Mouse (Mus musculus): ENCODE measurements at regions not wholly inside any gene's neighbourhood (a gene's known extent, or its start where the extent isn't known, plus 50 kb on each side); places are given as distances from the start of the nearest gene placed in this dataset.

DNA sequence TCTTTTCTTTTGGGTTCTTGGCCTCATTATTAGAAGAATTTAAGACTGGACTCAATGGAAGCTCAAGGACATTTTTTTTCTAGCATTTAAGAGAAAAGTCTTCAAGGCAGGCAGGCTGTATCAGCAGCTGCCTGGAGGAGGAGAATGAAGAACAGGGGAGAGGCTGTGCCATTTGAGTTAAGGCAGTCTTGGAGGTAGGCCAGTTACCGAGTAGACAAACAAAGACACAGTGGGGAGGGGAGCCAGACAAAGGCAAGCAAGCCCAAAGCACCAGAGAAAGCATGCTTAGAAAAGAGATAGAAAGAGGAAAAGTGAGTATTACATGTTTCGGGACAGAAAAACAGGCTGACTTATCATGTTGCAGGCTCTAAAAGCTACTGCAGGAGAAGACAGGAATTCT, 392.0 kb downstream of the Igsf11 start:
- DNase-seq (ENCODE audit: low spot score in 2 of 2): no peak

DNA sequence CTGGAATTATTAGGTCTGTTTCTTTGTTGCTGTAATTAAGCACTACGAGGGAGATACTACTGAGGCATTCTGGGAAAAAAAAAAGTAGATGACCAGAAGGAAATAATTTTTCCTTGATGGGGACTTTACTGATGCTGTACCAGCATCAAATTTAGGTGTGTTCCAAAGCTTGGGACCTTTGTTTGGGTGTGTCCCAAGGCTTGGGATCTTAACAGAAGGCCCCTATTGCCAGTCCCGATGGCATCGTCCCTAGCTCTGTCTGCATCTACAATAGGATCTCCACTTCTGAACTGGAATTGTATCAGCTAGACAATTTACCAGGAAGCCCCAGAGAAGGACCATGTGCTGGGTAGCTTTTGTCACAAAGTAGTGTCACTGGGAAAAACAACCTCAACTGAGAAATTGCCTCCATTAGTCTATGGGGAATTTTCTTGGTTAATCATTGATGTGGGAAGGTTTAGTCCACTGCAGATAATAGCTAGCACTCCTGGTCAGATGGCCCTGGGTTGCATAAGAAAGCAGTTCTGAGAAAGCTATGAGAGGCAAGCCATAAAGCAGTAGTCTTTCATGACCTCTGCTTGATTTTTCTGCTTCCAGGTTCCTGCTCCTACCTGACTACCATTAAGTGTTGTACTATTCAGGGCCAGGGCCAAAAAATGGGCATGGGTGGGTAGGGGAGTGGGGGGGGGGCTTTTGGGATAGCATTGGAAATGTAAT, 392.7 kb downstream of the Igsf11 start:
- no peak for DNase-seq (ENCODE audit: low spot score in 2 of 2)

DNA sequence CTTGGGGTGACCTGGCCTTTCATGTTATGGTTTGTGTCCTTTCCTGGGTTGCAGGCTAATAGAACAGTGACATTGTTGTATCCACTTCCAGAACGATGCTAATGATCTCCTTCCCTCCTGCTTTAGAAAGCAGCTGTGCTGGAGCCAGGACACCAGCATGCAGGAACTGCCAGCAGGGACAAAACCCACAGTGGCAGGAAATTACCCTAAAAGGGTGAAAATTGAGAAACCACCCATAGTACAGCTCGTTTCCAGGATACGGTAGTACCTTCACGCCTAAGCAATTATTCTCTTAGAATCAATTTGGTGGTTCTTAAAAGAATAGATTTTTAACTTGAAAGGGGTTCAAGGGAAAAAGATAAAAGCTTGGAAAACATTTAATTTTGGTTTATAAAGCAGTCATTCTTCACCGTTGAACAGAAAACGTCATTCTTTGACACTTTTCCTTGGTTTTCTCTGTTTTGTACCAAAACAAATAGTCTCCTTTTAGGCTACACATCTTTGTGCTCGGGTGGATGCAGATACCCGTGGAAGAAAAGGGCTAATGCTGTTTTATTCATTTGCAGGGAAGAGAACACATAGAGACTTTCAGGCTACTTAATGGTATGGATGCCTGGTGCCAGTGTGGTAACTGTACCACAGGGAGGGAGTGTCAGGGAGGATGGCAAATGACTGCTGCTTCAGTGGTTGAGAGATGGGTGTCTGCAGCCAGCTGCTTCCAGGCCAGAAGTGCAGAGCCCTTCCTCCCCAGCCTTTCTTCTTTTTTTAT, 394.5 kb downstream of the Igsf11 start:
- DNase-seq (ENCODE audit: low spot score in 2 of 2): no peak

DNA sequence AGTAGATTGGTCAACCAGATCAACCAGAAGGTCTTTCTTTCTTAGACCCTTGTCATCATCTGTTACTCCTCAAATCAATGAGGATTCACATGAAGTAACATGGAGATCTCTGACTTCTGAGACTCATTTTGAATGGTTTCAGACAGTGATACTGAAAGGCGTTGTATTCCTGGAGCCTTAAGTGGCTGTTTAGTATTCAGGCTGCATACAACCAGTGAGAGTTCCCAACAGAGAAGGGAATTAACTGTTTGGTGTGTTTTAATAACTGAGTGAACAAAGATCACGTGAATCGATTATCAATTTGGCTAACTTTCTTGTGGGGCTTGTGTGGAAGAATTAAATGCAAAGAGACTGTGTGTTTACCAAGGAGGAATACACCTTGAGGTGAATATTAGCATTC, 406.4 kb downstream of the Igsf11 start:
- DNase-seq (ENCODE audit: low spot score in 2 of 2): no peak

DNA sequence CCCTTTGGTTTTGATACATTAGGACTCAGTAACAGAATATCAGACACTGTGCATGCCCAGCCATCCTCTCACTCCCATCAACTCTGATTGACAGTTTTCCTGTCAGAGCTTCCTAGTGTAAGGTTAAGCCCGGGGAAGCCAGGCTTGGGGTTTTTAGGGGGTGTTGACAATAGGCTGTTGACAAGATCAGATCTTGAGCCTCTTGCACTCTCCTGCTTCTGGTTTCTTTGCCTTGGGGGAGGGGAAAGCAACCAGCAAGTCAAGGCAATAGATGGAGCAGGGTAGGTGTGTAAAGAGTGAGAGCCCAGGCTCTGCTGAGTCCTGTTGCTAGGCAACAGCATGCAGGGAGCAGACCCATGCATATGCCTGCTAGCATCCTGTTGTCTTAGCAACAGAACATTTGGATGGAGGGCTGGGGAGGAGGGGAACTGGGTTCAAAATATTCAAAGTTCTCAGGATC, 410.5 kb downstream of the Igsf11 start:
- DNase-seq (ENCODE audit: low spot score in 2 of 2): no peak

DNA sequence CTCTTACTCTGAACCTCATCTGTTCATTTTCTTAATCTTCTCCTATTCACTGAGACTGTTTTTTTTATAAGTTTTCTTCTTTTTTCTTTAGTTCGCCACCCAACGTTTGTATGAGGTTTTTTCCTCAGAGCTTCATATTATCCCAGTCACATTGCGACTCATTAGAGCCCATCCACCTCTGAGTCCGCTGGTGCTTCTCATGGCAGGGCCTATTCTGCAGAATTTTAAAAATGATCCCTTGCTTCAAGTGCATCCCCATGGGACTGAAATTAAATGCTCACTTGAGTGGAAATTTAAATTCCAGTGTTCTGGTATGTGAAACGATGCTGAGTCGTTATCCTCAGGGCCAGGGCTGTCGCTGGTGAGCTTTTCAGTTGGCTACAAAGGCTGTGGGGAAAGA, 410.9 kb downstream of the Igsf11 start:
- no peak for DNase-seq (ENCODE audit: low spot score in 2 of 2)

DNA sequence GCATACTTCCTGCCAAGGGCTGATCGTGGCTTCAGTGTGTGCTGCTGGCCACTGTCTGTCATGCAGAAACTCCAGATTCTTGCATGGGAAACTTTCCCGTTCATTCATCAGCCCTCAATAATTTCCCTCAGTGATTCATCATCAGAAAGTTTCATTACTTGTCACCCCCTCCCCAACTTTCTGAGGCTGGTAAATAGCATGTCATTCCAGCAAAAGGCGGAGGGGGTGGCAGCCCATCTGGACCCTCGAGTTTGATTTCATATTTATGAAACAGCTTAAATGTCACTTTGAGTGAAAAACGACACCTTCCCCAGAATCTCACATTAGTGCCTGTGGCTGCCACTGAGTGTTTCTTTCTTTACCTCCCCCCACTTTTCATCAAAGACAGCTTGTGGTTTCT, 415.5 kb downstream of the Igsf11 start:
- DNase-seq (ENCODE audit: low spot score in 2 of 2): no peak

DNA sequence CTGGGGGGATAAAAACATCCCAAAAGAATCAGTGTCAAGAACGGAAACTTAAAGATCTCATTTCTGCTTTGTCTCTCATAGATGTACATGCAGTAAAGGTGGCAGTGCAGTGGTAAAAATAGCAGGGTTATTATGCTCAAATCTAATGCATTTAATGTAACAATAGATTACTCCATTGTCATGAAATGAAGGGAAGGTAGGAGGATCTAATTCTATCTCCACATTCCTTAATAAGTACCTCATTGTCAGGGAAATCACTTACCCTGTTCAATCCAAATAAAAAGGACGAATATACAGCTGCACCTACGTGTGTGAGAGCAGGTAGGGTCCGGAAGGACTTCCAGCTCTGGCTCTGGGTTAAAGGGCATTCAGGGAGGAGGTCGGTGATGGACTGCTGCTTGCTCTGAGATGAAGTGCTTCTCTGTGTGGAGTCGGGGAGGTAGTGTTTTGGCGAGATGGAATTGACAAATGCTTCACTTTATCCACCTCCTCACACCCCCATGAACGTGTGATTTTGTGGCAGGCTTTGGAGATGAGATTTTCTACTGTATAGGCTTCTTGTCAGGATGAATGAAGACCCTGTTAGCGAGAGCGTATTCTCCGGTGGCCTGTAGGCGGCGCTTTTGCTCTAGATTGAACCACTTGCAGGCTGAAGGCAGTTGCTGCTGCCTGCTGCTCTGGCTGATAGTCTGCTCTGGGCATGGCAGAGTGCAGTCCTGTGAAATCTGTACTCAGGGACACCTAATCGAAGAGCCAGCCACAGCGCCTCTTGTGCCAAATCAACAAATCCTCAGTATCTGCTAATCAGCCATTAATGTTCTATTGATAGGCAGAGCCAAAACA, 424.5 kb downstream of the Igsf11 start:
- DNase-seq (ENCODE audit: low spot score in 2 of 2): peak in 1 of 2 experiments; percentile 37

DNA sequence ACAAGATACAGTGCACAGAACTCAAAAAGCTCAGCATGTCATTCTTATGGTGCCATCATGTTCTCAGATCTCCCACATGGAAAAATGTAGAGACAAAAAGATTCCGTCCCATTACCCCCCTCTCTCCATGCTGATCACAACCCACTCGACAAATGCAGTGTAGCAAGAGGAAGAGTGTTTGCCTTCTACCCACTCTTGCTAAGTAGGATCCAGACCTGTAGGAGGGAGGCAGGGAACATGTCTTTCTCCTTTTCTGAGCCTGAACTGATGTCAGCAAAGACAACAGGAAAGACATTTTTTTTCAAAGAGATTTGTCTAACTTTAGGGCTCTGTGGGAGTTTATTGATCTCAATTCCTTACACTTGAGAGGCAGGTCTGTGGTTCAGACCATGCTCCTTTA, 433.2 kb downstream of the Igsf11 start:
- no peak for DNase-seq (ENCODE audit: low spot score in 2 of 2)

DNA sequence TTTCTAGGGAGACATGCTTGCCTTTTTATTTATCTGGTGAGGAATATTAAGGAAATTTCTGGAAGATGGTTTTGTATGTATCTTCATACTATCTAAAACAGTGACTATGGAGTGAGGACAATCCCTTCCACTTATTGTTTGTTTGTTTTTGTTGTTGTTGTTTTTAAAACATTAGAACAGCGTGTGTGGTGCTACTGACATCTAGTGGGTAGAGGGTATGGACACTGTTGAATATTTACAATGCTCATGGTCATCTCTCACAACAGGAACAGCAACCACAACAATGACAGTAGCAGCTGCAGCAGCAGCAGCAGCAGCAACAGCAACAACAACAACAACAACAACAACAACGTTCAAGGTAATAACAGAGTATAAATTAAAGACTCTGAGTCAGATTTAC, 471.2 kb downstream of the Igsf11 start:
- no peak for DNase-seq (ENCODE audit: low spot score in 2 of 2)

DNA sequence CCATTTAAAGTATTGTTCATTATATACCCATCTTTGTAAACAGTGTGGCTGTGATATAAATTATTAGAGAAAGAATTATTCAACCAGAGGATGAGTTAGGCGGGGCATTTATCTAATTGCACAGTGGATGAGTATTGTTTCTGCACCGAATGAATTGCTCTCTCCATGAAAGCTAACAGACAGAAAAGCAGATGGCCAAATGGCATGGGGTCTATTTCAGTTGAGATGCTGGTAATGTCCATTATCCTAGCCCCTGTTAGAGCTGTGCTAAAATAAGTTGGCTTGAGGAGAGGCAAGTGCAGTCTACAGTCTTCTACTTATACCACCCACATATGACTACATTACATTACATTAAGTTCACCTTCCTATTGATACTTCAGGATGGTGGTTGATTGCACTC, 475.8 kb downstream of the Igsf11 start:
- no peak for DNase-seq (ENCODE audit: low spot score in 2 of 2)

DNA sequence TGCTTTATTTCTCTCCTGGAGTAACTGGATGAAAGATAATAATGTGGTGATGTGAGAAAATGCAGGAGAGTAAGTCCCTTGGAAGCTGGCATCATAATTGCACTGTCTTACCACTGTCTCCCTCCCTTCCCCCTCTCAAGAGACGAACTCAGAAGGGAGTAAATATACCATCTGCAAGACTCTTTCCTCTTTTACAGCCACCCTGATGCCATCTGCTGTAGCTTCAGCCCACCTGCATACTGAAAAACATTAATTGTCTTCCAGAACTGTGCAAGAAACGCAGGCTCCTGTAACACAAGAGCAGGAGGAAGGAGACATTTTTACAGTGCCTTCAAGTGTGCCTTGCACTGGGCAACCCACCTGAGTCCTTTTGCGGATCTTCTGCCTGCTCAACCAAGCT, 482.1 kb downstream of the Igsf11 start:
- no peak for DNase-seq (ENCODE audit: low spot score in 2 of 2)

DNA sequence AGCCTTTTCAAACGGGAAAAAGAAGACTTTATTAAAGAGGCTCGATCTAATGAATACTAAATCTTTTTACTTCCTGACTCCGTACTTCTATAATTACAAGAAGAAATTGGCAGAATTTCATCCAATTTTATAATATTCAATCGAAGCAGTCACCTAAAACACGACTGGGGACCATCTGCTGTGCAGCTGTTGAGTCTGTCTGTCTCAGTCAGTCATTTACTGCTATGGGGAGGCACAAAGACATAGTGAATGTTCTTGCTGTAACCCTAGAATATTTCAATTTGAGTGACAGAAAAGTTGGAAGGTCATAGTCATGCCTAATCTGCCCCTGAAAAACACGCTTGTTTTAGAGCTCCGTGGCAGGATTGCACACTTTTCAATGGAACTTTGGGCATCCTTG, 487.5 kb downstream of the Igsf11 start:
- no peak for DNase-seq (ENCODE audit: low spot score in 2 of 2)

DNA sequence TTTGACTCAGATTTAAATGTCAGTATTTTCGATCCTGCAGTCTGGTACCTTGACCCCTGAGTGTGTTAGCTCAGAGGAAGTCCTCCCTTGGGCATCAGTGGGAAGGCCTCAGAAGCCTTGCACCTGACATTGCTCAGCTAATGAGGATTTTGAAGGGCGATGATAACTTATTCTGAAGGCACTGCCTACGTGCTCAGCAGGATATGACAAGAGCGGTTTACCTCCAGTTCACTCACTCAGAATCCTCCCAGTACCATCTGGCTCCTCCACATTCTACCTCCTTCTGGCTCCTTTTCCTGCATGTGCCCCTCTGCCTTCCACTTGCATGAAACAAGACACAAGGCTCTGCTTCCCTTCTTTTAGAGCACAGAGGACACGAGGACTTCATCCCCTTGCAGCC, 497.5 kb downstream of the Igsf11 start:
- DNase-seq (ENCODE audit: low spot score in 2 of 2): no peak

DNA sequence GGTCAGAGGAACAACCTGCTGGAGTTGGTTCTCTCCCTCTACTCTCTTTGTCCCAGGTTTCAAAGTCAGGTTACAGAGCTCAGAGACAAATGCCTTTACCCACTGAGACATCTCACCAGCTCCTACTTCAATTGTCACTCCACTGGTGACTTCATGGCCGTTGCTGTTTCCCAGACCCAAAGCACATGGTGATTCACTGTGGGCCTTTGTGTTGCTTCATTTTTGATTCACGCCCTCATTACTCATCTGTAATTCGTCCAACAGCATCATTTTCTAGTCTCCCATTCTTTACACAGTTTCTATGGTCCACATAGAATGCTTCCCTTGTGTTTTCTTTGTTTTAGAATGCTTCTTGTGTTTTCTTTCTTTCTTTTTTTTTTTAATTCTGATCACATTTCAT, 498.2 kb downstream of the Igsf11 start:
- no peak for DNase-seq (ENCODE audit: low spot score in 2 of 2)

DNA sequence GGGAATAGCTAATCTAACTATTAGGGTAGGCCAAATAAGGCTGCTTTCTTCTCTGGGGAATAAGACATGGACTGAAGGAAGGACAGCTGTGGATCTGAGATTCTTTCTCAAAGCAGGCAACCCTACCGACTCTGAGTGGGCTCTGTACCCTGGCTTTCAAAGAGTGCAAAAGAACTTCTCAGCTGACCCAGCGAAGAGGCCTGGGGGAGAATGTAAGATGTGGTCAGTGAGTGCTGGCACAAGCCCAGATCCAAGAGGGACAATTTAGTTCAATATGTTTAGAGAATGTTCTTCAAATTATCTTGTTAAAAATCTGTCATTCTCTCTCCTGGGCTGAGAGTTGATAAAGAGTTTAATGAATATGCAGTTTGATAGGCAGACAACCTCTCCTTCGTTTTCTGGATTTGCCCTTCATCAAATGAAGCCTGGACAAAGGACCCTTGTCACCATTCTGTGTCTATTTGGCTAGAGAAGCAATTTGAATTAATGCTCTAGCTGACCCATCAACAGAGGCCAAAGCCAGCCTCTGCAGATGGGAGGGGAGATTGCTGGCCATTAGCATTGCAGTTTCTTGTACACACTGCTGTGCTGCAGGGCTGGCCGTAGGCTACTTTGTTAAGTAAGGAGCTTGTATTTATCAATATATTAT, 509.8 kb downstream of the Igsf11 start:
- no peak for DNase-seq (ENCODE audit: low spot score in 2 of 2)

DNA sequence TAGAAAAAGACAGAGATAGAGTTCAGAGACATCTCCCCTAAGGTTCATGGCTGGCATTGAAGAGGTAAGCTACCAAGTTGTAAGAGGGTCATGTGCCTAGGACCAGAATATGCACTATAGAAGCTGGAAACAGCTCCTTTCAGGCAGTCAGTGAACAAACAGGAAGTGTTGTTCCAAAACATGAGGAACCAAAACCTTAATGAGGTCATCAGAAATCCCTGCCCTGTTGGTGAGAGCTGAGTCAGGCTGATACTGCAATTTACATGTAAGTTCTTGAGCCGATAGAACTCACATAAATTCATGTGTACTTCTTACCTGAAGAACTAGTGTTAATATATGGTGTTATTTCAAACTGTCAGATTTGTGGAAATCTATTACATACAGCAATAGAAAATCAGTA, 539.1 kb downstream of the Igsf11 start:
- no peak for DNase-seq (ENCODE audit: low spot score in 2 of 2)

DNA sequence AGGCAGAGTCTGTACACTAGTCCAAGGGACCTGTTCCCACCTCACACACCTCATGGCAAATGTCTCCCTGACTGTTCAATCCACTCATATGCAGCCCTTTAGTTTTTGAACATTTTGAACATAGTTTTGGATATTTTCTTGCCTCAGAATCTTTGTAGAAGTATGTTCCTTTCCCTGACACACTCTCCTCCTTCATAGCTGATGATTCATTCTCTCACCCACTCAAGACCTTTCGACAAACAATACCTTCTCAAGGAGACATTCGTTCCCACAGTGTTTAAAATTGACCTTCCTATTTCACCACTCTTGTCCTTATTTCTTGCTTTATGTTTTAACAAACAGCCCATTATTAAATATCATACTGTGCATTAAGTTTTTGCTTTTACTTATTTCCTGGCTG, 538.4 kb upstream of the Lsamp start:
- no peak for DNase-seq (ENCODE audit: low spot score in 2 of 2)

DNA sequence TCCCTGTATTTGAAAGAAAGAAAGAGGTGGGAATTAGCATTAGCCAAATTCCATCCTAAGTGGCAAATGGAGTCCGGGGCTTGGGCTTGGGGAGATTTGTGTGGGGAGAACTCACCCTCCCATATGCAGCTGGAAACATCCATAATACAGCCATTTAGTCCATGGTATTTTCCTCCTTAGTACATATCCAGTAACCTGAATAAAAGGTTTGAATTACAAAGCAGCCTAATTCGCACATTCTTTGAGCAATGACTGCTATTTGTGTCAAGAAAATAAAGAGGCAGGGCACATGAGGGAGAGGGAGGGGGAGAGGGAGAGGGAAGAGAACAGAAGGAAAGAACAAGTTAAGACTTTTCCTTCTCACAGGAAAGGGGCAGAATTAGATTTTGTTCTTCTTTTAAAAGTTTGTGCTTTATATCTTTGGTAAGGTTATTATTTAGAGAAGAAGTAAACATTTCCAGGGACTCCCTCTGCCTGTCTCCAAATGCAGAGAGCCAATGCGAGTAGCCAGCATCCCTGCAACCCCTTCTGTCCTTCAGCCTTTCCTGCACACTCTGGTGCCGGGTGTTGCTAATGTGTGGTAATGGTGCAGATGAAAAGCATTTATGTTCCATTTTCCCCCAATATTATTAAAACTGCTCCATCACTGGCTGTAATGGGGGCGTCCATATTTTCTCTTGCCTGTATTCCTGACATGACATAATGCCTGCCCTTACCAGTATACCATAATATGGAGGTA, 530.6 kb upstream of the Lsamp start:
- no peak for DNase-seq (ENCODE audit: low spot score in 2 of 2)

Measured in spleen, postnatal 10 days (tissue).